Mouse (Mus musculus): ENCODE measurements around the gene Wnt5b. TPM values are rescaled to one million over a fixed set of nuclear protein-coding genes. Genes with fewer than 3 reads are reported as not detected.

The Wnt5b gene
- polyA plus RNA-seq, 1 experiment from 2014 or later, result 6.2 TPM

GRCm38 (mm10) chr6:119459041-119459440, 85.1 kb downstream of the Wnt5b start:
- WGBS, result 58% methylated on average over 4 of the region's 4 CpGs
- Histone ChIP-seq H3K4me1 (ENCODE audit: control insufficient read depth, insufficient read depth, low read length) (no peaks in the 10 kb centered on the region), H3K27me3 (ENCODE audit: control insufficient read depth, insufficient read depth, low read length) (no peaks in the 10 kb centered on the region), H3K4me3 (replicated peaks; ENCODE audit: low read length) (no peak overlapping the region), H3K9ac (ENCODE audit: low read length) (no peak overlapping the region), H3K27ac (ENCODE audit: low read length) (no peak overlapping the region), H3K4me2 (ENCODE audit: low read depth, low read length) (no peak overlapping the region), H3K36me3 (ENCODE audit: control insufficient read depth, insufficient read depth, low read length) (no peaks in the 10 kb centered on the region), H3K9me3 (replicated peaks; ENCODE audit: control insufficient read depth, low read length) (no peaks in the 10 kb centered on the region)
- ATAC-seq (ENCODE audit: insufficient read depth, low FRiP score), result no peak

DNA sequence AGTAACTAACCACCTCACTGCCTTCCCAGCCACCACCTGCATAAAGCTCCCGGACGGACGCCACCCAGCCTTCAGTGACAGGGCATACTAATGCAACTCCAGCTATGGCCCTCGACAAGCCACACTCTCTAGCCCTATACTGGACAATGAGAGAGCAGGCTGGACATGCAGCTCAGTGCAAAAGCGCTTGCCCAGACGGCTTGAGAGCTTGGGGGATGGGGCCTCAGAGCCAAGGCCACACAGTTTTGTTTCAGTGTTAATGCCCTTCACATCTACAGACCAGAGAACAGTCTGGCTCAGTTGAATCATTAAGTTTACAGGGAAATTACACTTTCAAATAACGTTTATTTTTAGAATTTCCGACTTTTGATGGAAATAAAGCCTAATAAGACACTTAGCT, 86.0 kb downstream of the Wnt5b start:
- Histone ChIP-seq H3K9ac (ENCODE audit: low read length) (no peak overlapping the region), H3K27me3 (ENCODE audit: control insufficient read depth, insufficient read depth, low read length) (no peaks in the 10 kb centered on the region), H3K4me3 (replicated peaks; ENCODE audit: low read length) (no peak overlapping the region), H3K36me3 (ENCODE audit: control insufficient read depth, insufficient read depth, low read length) (no peaks in the 10 kb centered on the region), H3K27ac (ENCODE audit: low read length) (no peak overlapping the region), H3K9me3 (replicated peaks; ENCODE audit: control insufficient read depth, low read length) (no peaks in the 10 kb centered on the region), H3K4me1 (ENCODE audit: control insufficient read depth, insufficient read depth, low read length) (no peaks in the 10 kb centered on the region), H3K4me2 (ENCODE audit: low read depth, low read length) (no peak overlapping the region)
- WGBS, result 63% methylated on average over 8 of the region's 8 CpGs
- ATAC-seq (ENCODE audit: insufficient read depth, low FRiP score), result no peak

DNA sequence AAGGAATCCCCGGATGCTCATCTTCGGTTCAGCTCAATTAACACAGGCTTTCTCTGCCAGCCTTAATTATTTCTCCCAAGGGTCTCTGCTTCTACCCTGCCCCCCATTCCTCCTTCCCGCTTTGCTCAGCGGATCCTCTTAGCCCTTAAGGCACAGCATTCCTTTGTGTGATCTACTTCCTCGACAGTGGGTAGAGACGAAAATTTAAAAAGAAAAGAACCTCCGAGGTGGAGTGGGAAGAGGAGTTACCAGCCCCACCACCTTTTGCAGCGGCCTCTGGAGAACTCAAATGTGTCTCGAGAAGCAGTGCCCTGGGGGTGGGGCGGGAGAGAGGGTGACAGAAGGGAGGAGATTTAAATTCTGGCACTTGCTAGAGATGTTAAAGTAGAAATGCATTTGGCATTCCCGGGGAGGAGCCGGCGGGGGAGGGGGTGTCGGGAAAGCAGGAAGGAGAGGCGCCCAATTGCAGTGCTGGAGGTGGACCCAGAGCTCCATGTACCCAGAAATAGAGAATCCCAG, 92.1 kb downstream of the Wnt5b start:
- Histone ChIP-seq H3K27me3 (ENCODE audit: control insufficient read depth, insufficient read depth, low read length) (no peaks in the 10 kb centered on the region), H3K9me3 (replicated peaks; ENCODE audit: control insufficient read depth, low read length) (no peaks in the 10 kb centered on the region), H3K9ac (ENCODE audit: low read length) (peak overlapping the region; percentile 49), H3K4me3 (replicated peaks; ENCODE audit: low read length) (peak overlapping the region; percentile 38), H3K27ac (ENCODE audit: low read length) (peak overlapping the region; percentile 71), H3K4me2 (ENCODE audit: low read depth, low read length) (peak overlapping the region; percentile 74), H3K36me3 (ENCODE audit: control insufficient read depth, insufficient read depth, low read length) (no peaks in the 10 kb centered on the region), H3K4me1 (ENCODE audit: control insufficient read depth, insufficient read depth, low read length) (peaks cover 18% of the 10 kb centered on the region; the same call in 1 of the 2 replicates)
- ATAC-seq (ENCODE audit: insufficient read depth, low FRiP score), result peak; percentile 19; the same call in 1 of the 2 replicates
- 4% methylated on average over 15 of the region's 15 CpGs for WGBS

DNA sequence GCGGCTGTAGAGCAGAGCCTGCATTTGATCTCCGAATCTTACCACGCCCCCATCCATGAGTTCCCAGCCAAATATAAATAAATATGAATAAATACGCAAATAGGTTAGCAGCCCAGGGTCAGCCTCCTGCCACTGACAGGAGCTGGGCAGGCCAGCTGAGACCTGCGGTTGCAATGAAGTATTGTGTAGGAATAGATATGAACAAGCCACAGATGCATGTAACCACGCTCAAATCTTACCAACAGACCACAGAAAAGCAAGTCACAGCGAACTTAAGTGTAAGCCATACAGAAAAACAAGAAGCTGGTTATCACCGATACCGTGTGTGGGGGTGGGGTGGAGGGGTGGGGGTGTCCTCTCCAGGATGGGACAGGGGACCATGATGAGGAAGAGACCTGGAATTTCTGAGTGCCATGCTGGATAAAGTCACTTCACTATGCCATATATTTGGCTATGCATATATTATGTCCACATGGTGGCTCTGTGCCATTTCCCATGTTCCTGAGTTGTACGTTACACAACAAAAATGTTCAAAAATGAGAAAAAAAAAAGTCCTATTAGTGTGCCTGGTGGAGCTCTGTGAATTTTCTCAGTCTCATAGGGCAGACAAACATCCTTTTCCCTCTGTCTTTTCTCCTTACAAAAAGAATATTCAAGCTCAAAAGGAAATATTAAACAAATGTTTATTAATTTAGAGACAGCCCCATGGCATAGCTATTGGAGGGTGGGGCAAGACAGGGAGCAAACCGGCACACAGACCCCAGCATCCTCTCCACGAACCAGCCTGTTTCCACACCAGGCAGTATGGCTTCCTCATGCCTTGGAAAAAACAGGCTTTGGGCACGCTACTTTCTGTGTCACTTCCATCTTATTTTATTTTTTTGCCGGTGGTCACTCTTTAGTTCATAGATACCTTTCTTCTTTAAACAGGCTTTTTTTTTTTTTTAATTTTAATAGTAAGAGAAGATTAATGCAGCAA, 92.9 kb downstream of the Wnt5b start:
- Histone ChIP-seq H3K9me3 (replicated peaks; ENCODE audit: control insufficient read depth, low read length) (no peaks in the 10 kb centered on the region), H3K27me3 (ENCODE audit: control insufficient read depth, insufficient read depth, low read length) (no peaks in the 10 kb centered on the region), H3K9ac (ENCODE audit: low read length) (peak overlapping the region; percentile 49), H3K27ac (ENCODE audit: low read length) (no peak overlapping the region), H3K4me2 (ENCODE audit: low read depth, low read length) (peak overlapping the region; percentile 74), H3K36me3 (ENCODE audit: control insufficient read depth, insufficient read depth, low read length) (no peaks in the 10 kb centered on the region), H3K4me3 (replicated peaks; ENCODE audit: low read length) (peak overlapping the region; percentile 38), H3K4me1 (ENCODE audit: control insufficient read depth, insufficient read depth, low read length) (peaks cover 18% of the 10 kb centered on the region; the same call in 1 of the 2 replicates)
- WGBS, result 32% methylated on average over 14 of the region's 14 CpGs
- ATAC-seq (ENCODE audit: insufficient read depth, low FRiP score), result no peak

GRCm38 (mm10) chr6:119449060-119449499, 95.1 kb downstream of the Wnt5b start:
- Histone ChIP-seq H3K4me2 (ENCODE audit: low read depth, low read length) (peak overlapping the region; percentile 76), H3K27me3 (ENCODE audit: control insufficient read depth, insufficient read depth, low read length) (no peaks in the 10 kb centered on the region), H3K27ac (ENCODE audit: low read length) (no peak overlapping the region), H3K4me1 (ENCODE audit: control insufficient read depth, insufficient read depth, low read length) (peaks cover 18% of the 10 kb centered on the region; the same call in 1 of the 2 replicates), H3K36me3 (ENCODE audit: control insufficient read depth, insufficient read depth, low read length) (no peaks in the 10 kb centered on the region), H3K4me3 (replicated peaks; ENCODE audit: low read length) (peak overlapping the region; percentile 44), H3K9me3 (replicated peaks; ENCODE audit: control insufficient read depth, low read length) (no peaks in the 10 kb centered on the region), H3K9ac (ENCODE audit: low read length) (peak overlapping the region; percentile 61)
- peak; percentile 64; the same call in 1 of the 2 replicates for ATAC-seq (ENCODE audit: insufficient read depth, low FRiP score)
- 6% methylated on average over 23 of the region's 23 CpGs for WGBS

- Histone ChIP-seq H3K36me3 (ENCODE audit: control insufficient read depth, insufficient read depth, low read length) (no peaks in the 10 kb centered on the region), H3K4me3 (replicated peaks; ENCODE audit: low read length) (peak overlapping the region; percentile 44), H3K4me2 (ENCODE audit: low read depth, low read length) (peak overlapping the region; percentile 76), H3K27ac (ENCODE audit: low read length) (no peak overlapping the region), H3K9me3 (replicated peaks; ENCODE audit: control insufficient read depth, low read length) (no peaks in the 10 kb centered on the region), H3K4me1 (ENCODE audit: control insufficient read depth, insufficient read depth, low read length) (peaks cover 18% of the 10 kb centered on the region; the same call in 1 of the 2 replicates), H3K9ac (ENCODE audit: low read length) (peak overlapping the region; percentile 61), H3K27me3 (ENCODE audit: control insufficient read depth, insufficient read depth, low read length) (no peaks in the 10 kb centered on the region)
- WGBS, result 13% methylated on average over 18 of the region's 18 CpGs
- ATAC-seq (ENCODE audit: insufficient read depth, low FRiP score), result 0 out of 2 replicates have a peak, but pooled peaks have one; percentile 2
These were observed 95.7 kb downstream of the Wnt5b start for GRCm38 (mm10) chr6:119448321-119449059.

GRCm38 (mm10) chr6:119445671-119446607, 98.2 kb downstream of the Wnt5b start:
- no peak for ATAC-seq (ENCODE audit: insufficient read depth, low FRiP score)
- Histone ChIP-seq H3K27me3 (ENCODE audit: control insufficient read depth, insufficient read depth, low read length) (no peaks in the 10 kb centered on the region), H3K27ac (ENCODE audit: low read length) (no peak overlapping the region), H3K4me1 (ENCODE audit: control insufficient read depth, insufficient read depth, low read length) (peaks cover 5% of the 10 kb centered on the region; the same call in 1 of the 2 replicates), H3K36me3 (ENCODE audit: control insufficient read depth, insufficient read depth, low read length) (no peaks in the 10 kb centered on the region), H3K9ac (ENCODE audit: low read length) (no peak overlapping the region), H3K4me3 (replicated peaks; ENCODE audit: low read length) (no peak overlapping the region), H3K4me2 (ENCODE audit: low read depth, low read length) (no peak overlapping the region), H3K9me3 (replicated peaks; ENCODE audit: control insufficient read depth, low read length) (no peaks in the 10 kb centered on the region)
- 68% methylated on average over 11 of the region's 11 CpGs for WGBS
